Mouse (Mus musculus): ENCODE data around the gene Olfr457.
"Not testable (repeated sequence)": the region's sequence is repeated elsewhere in the genome, so short reads cannot be mapped to it uniquely, and the experiment has no call there.

Gene Olfr457

DNA sequence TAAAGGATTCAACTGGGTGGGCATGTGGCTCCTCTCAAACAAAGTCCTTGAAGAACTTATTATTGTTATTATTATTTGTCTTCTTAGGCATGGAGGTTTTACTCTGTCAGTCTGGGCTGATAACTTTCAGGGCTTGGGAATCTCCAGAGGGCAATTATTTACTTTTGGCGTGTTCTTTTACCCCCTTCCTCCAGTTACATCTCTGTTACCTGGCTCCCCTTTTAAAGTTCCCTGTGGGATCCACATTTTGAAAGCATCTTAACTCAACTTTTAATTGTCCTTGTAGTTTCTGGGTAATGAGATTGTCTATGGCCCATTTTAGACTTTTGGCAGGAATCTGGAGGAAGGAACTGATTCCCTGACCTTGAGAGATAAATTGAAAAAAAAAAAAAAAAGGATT is at the start of gene Olfr457:
Gene Olfr457 (minus strand): TSS at position 101 of the 400 bp plus-strand sequence.
- in situ Hi-C loops (cut with MboI, MseI) = no loop called here

GRCm38 (mm10) chr6:42513461-42513860 is 37.3 kb upstream of the Olfr457 start:
- in situ Hi-C loops (cut with MboI, MseI) = no loop called here

DNA sequence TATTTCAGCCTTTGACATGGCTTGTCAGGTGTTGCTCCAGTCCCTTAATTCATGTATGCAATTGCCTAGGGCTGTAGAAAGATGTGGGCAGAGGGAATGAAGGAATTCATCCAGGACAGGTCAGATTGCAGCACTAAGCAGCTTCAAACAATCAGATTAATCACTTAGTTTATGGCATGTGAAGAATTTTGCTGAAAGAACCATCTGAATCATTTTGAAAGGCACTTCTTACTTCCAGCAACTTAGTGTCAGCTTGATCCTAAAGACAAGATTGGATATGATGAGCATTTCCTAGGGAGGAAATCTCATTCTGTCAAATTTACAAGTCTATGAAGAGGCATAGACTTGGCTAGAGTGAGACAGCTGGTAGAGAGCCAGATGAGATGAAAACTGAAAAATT is 33.2 kb upstream of the Olfr457 start:
- in situ Hi-C loops (cut with MboI, MseI) = no loop called here

DNA sequence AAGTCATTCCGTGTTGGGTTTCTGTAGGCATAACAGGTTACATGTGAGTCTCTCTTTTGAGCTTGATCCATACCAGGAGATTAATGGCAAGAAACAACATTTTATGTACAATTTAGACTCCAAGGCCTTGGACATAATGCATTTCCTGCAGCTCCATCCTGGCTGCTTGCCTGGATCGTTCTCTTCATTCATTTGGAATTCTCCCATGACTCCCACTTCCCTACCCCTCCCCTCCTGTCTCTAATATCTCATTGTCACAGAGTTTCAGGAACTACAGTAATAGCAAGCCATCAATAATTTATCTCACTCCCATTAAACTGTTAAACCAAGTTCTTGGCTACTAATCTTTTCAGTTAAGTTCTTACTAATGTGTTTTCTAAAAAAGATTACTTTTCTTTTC is 27.3 kb upstream of the Olfr457 start:
- in situ Hi-C loops (cut with MboI, MseI) = no loop called here

- in situ Hi-C loops (cut with MboI, MseI) = loop anchor here (5.0 kb wide), 1 partner anchor 98 kb away; no protein-coding TSS in a partner anchor
These were observed 13.6 kb upstream of the Olfr457 start for GRCm38 (mm10) chr6:42489731-42490130.

DNA sequence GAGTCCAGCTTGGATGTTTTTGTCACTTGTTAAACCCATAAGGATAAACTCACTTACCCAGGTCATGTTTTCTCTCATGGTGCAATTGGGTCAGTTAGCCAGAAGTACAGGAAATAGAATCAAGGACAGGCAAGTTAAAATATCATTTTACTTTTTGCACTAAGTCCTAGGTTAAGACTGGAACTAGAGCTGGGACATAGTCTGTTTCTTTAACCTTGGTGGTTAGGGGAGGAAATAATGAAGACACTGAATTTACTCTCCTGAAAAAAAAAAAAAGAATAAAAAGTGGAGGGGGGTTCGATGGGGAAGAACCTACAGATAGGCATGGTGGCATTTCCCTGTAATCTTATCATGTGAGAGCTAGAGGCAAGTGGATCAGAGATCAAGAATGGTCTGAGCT is 11.0 kb upstream of the Olfr457 start, which contains the start of gene Olfr456:
Gene Olfr456 (minus strand): TSS at position 101 of the 400 bp plus-strand sequence.
- in situ Hi-C loops (cut with MboI, MseI) = no loop called here

- in situ Hi-C loops (cut with MboI, MseI) = no loop called here
These were observed 8.5 kb upstream of the Olfr457 start for GRCm38 (mm10) chr6:42484633-42485032.

DNA sequence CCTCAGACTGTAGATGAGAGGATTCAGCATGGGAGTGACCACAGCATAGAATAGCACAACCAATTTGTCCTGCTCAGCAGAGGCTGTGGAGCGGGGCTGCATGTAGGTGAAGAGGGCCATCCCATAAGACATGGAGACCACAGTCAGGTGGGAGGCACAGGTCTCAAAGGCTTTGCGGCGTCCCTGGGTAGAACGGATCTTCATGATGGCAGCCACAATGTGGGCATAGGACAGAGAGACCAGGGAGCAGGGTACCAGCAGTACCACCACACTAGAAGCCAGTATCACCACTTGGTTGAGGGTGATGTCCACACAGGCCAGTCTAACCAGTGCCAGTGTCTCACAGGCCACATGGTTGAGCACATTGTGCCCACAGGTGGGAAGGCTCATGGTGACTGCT is 4.8 kb downstream of the Olfr457 start:
- in situ Hi-C loops (cut with MboI, MseI) = not testable (repeated sequence)

DNA sequence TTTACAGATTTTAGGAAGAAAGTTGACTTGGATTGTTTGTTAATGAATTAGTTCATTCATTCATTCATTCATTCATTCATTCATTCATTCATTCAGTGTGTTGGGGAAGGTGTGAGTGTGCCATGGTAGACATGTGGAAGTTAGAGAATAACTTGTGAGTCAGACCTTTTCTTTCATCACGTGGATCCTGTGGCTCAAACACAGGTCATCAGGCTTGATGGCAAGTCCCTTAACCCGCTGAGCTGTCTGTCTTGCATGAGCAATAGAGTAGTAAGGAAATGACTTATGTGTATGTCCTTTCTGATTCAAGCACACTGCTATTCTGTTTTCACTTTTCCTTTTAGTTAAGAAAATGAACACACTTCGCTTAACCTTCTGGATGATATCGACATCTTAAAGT is 5.6 kb downstream of the Olfr457 start:
- in situ Hi-C loops (cut with MboI, MseI) = no loop called here

GRCm38 (mm10) chr6:42465096-42465495 is 11.0 kb downstream of the Olfr457 start, which contains the start of gene Olfr458:
Olfr458 (minus strand) TSS chr6:42465196.
- in situ Hi-C loops (cut with MboI, MseI) = no loop called here

DNA sequence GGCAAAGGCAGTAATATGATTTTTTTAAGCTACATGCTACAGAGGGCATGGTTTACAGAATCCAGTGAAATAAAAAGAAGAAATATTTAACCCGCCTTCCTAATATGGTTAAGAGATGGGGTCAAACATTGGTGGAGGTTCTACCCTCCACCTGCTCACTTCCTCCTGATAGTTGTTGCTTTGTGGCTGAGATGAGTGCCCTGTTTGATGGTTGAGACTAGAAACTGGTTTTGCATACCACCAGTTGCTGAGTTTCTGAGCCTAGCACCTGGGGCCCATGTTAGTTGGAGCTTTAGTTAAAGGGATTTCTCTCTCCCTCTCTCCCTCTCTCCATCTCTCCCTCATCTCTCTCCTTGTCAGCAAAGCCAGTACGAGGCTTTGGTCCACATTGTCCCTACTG is 28.8 kb downstream of the Olfr457 start:
- in situ Hi-C loops (cut with MboI, MseI) = no loop called here

DNA sequence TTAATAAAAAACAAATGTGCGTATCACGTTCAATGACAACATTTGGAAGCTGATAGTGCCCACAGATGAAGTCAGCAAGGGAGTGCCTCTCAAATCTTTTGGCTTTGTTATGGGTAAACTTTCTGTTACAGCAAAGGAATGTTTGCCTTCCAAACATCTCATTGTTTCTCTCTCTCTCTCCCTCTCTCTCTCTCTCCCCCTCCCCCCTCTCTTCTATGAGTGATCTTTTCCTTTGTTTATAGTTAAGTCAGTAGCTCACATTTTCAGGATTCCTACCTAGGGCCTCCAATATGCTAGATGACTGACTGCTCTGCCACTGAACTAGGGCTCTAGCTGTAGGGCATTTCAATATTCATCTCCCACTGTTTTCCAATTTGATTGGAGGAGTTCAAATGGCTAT is 31.6 kb downstream of the Olfr457 start:
- in situ Hi-C loops (cut with MboI, MseI) = no loop called here

DNA sequence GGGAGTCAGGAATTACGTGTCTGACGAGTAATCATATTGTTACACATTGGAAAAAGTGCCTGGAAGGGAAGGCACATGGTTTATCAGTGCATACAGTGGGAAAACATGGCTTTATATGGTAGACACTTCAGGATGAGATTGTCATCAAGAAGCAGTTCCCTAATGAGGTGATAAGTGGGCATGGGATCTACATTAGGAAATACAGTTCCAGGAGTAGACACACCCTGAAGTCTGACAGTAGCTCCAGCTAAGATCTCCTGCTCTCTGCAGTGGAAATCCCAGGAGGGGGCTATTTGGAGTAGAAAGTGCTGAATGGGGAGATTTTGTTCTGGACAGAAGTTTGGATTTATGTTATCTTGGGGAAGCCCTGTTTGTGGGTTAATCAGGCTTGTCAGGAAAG is 34.7 kb downstream of the Olfr457 start:
- in situ Hi-C loops (cut with MboI, MseI) = no loop called here

GRCm38 (mm10) chr6:42435490-42435889 is 40.6 kb downstream of the Olfr457 start:
- in situ Hi-C loops (cut with MboI, MseI) = no loop called here

GRCm38 (mm10) chr6:42434446-42434845 is 41.7 kb downstream of the Olfr457 start, which contains the start of gene Tas2r126:
Tas2r126 (plus strand) TSS chr6:42434535.
- in situ Hi-C loops (cut with MboI, MseI) = no loop called here

DNA sequence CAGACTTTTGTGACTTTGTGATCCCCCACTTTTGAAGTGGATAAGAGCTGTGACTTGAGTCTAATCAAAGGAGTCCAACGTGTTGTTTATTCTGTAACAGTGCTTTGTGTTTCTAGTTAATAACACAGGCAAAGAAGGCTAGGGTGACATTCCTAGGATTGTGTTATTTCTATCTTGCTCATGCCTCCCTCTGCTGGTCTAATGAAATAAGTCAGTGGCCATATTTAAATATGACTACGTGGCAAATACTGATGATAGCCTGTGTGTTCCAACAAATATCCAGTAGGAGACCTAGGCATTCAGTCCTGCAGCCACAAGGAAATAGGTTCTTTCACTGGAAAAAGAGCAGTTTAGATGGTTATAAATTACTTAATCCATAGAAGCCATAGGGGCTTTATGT is 42.6 kb downstream of the Olfr457 start:
- in situ Hi-C loops (cut with MboI, MseI) = no loop called here

GRCm38 (mm10) chr6:42426337-42426736 is 49.8 kb downstream of the Olfr457 start:
- in situ Hi-C loops (cut with MboI, MseI) = no loop called here

GRCm38 (mm10) chr6:42424472-42424871 is 51.7 kb downstream of the Olfr457 start:
- in situ Hi-C loops (cut with MboI, MseI) = no loop called here

GRCm38 (mm10) chr6:42421439-42421838 is 54.7 kb downstream of the Olfr457 start:
- in situ Hi-C loops (cut with MboI, MseI) = no loop called here

GRCm38 (mm10) chr6:42419443-42419842 is 56.7 kb downstream of the Olfr457 start:
- in situ Hi-C loops (cut with MboI, MseI) = no loop called here

Data from T-helper 1 cell (primary cell).